Mouse (Mus musculus) hindbrain, embryonic 14.5 days (tissue): ENCODE data around the gene Srl. TPM values are rescaled to one million over a fixed set of nuclear protein-coding genes. Genes with fewer than 3 reads are reported as not detected.

Experiments used
- ATAC-seq: fragments of 200-750 bp; cut with Nextera tagmentation; 2 replicates; pipeline ENCODE4 v1.8.0; 2017; ENCODE audit warnings: moderate number of reproducible peaks, mild to moderate bottlenecking, moderate TSS enrichment, moderate library complexity; ENCODE audit not compliant: low FRiP score
- DNase-seq: peaks from one replicate; pipeline ENCODE4 v3.0.0-alpha.2; 2015; ENCODE audit warnings: low spot score
- H3K27ac ChIP-seq: fragments of 300-500 bp; sonication (generic); 2 replicates; pipeline ENCODE4 v1.5.1; 2014; ENCODE audit warnings: mild to moderate bottlenecking, moderate library complexity
- H3K27me3 ChIP-seq: fragments of 300-500 bp; sonication (generic); 2 replicates; pipeline ENCODE4 v1.6.1; 2014; ENCODE audit warnings: mild to moderate bottlenecking, low read length, mixed read lengths; ENCODE audit not compliant: control insufficient read depth, insufficient read depth
- H3K36me3 ChIP-seq: fragments of 300-500 bp; sonication (generic); replicated peaks from 2 replicates; pipeline ENCODE4 v1.6.1; 2014; ENCODE audit not compliant: control insufficient read depth, insufficient read depth
- H3K4me1 ChIP-seq: fragments of 300-500 bp; sonication (generic); replicated peaks from 2 replicates; pipeline ENCODE4 v1.6.1; 2014; ENCODE audit warnings: antibody characterized with exemption, low read length, mixed read lengths; ENCODE audit not compliant: control insufficient read depth, insufficient read depth
- H3K4me2 ChIP-seq: fragments of 300-500 bp; sonication (generic); replicated peaks from 2 replicates; pipeline ENCODE4 v1.6.1; 2014; ENCODE audit warnings: mild to moderate bottlenecking, moderate library complexity
- H3K4me3 ChIP-seq: fragments of 300-500 bp; sonication (generic); replicated peaks from 2 replicates; pipeline ENCODE4 v1.5.1; 2014; ENCODE audit warnings: mild to moderate bottlenecking, low read length
- H3K9ac ChIP-seq: fragments of 300-500 bp; sonication (generic); 2 replicates; pipeline ENCODE4 v1.6.1; 2014
- H3K9me3 ChIP-seq: fragments of 300-500 bp; sonication (generic); 2 replicates; pipeline ENCODE4 v1.6.1; 2016; ENCODE audit warnings: low read length; ENCODE audit not compliant: control insufficient read depth
- WGBS: fragments of 180-500 bp; shearing (Covaris S2); extraction: QIAGEN DNeasy Blood & Tissue Kit; methylation state at CpG from one replicate; pipeline ENCODE4 v1.1.7; 2014; 5-methylcytosine and 5-hydroxymethylcytosine counted together
- polyA plus RNA-seq: library from polyadenylated mRNA; unstranded; fragments of >200 nt; fragmentation: Nextera tagmentation; extraction: Ambion mirVana; gene quantifications from 2 replicates; pipeline ENCODE4 v1.2.1, GENCODE M21; 2014

Srl gene
- polyA plus RNA-seq, 1 experiment from 2014 or later, result 28.0 TPM

DNA sequence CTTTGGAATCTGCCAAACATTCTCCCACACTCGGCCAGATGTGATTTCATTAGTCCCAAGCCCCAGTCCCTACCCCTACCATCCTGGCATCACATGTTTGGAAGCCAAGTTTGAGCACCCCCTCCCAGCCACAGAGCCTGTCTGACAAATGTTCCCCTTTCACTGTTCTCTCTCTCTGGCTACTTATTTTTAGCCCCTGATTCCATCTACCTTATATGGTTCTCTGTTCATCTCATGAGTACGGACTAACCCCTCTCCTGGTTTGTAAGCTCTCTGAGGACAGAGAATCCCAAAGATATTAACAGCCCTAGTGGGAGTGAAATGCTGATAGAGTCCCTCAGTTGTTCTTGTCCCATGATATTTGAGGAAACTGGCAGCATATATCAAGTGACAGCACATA is 30.2 kb downstream of the Srl start:
- 90% methylated on average over 2 of the region's 2 CpGs for WGBS
- H3K27ac ChIP-seq, result no peak overlapping the region
- no peaks in the 10 kb centered on the region for H3K36me3 ChIP-seq
- no peaks in the 10 kb centered on the region for H3K27me3 ChIP-seq
- DNase-seq (no peak), ATAC-seq (no peak)
- H3K4me3 ChIP-seq, result no peak overlapping the region
- no peak overlapping the region for H3K4me2 ChIP-seq
- H3K4me1 ChIP-seq, result no peaks in the 10 kb centered on the region
- H3K9me3 ChIP-seq, result no peaks in the 10 kb centered on the region
- H3K9ac ChIP-seq, result no peak overlapping the region

DNA sequence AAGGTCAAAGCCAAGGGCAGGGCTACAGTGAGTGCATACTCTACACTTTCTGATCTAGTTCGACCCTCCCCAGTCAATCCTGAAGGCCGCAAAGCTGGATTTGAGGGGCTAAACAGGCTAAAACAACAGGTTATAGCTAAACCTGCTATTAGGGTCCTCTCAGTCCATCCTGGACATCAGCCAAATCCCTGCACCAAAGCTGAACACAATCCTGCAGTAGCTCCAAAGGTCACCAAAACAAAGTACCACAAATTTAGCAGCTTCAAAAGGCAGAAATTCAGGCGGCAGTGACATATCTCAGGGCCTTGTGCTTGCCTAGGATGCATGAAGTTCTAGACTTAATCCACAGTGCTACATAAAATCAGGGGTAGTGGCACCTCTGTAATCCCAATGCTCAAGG is 35.4 kb downstream of the Srl start:
- Histone ChIP-seq H3K4me1 (no peaks in the 10 kb centered on the region), H3K4me3 (no peak overlapping the region), H3K27me3 (no peaks in the 10 kb centered on the region), H3K36me3 (no peaks in the 10 kb centered on the region), H3K27ac (no peak overlapping the region), H3K4me2 (no peak overlapping the region), H3K9me3 (no peaks in the 10 kb centered on the region), H3K9ac (no peak overlapping the region)
- ATAC-seq (no peak), DNase-seq (no peak)
- 84% methylated on average over 3 of the region's 3 CpGs for WGBS

DNA sequence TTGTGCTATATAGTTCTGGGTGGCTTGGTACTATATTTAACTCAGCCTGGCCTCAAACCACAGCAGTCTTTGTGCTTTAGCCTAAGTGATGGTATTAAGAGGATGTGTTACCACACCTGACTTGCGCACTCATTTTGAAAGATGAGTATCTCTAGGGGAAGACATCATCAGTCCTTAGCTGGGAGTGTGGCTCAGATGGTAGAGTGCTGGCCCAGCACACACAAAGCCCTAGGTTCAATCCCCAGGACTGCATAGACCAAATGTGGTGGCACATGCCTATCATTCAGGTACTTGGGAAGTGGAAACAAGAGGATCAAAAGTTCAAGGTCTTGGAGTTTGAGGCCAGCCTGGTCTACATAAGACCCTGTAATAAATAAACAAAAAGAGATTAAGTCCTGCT is 38.1 kb downstream of the Srl start:
- Histone ChIP-seq H3K36me3 (no peaks in the 10 kb centered on the region), H3K4me1 (no peaks in the 10 kb centered on the region), H3K27me3 (no peaks in the 10 kb centered on the region), H3K9me3 (no peaks in the 10 kb centered on the region), H3K9ac (no peak overlapping the region), H3K4me3 (no peak overlapping the region), H3K4me2 (no peak overlapping the region), H3K27ac (no peak overlapping the region)
- WGBS, result 100% methylated on average over 1 of the region's 1 CpGs
- no peak for DNase-seq
- no peak for ATAC-seq

DNA sequence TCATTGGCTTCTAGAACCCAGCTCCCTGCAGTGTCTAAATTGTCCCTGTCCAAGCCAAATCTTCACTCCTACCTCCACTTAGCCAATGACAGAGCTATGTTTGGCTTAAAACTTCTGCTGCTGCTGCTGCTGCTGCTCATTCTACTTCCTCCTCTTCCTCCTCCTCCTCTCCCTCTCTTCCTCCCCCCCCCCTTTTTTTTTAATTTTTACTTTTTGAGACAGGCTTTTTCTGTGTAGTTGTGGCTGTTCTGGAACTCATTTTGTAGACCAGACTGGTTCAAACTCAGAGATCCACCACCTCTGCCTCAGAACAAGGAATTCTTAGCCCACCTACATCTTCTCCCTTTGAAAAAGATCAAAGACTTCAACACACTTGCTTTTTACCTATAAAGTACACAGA is 39.0 kb downstream of the Srl start:
- H3K36me3 ChIP-seq, result no peaks in the 10 kb centered on the region
- no peaks in the 10 kb centered on the region for H3K9me3 ChIP-seq
- H3K4me1 ChIP-seq, result no peaks in the 10 kb centered on the region
- H3K4me2 ChIP-seq, result no peak overlapping the region
- no peak overlapping the region for H3K4me3 ChIP-seq
- H3K27me3 ChIP-seq, result no peaks in the 10 kb centered on the region
- H3K27ac ChIP-seq, result no peak overlapping the region
- DNase-seq (no peak), ATAC-seq (no peak)
- H3K9ac ChIP-seq, result no peak overlapping the region

DNA sequence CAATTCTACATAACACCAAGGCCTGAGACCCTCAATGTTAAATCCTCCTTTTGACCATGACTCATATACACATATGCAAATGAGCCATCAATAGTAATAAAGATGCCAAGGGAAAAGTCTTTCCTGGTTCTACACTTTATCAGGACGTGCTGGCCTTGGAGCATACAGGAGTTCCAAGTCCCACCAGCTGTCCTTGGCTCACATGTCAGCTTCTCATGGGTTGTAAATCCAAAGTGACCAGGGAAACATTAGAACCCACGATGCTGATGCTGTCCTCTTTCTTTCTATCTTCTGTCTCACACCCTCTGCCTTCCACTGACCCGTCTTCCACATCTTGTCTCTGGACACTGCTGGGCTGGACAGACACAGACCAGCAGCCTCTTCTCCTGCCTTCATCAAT is 39.9 kb downstream of the Srl start:
- no peaks in the 10 kb centered on the region for H3K36me3 ChIP-seq
- H3K9ac ChIP-seq, result no peak overlapping the region
- no peaks in the 10 kb centered on the region for H3K9me3 ChIP-seq
- no peak overlapping the region for H3K27ac ChIP-seq
- H3K4me3 ChIP-seq, result no peak overlapping the region
- H3K27me3 ChIP-seq, result no peaks in the 10 kb centered on the region
- no peaks in the 10 kb centered on the region for H3K4me1 ChIP-seq
- DNase-seq, result no peak
- ATAC-seq, result no peak
- 82% methylated on average over 3 of the region's 3 CpGs for WGBS
- H3K4me2 ChIP-seq, result no peak overlapping the region

DNA sequence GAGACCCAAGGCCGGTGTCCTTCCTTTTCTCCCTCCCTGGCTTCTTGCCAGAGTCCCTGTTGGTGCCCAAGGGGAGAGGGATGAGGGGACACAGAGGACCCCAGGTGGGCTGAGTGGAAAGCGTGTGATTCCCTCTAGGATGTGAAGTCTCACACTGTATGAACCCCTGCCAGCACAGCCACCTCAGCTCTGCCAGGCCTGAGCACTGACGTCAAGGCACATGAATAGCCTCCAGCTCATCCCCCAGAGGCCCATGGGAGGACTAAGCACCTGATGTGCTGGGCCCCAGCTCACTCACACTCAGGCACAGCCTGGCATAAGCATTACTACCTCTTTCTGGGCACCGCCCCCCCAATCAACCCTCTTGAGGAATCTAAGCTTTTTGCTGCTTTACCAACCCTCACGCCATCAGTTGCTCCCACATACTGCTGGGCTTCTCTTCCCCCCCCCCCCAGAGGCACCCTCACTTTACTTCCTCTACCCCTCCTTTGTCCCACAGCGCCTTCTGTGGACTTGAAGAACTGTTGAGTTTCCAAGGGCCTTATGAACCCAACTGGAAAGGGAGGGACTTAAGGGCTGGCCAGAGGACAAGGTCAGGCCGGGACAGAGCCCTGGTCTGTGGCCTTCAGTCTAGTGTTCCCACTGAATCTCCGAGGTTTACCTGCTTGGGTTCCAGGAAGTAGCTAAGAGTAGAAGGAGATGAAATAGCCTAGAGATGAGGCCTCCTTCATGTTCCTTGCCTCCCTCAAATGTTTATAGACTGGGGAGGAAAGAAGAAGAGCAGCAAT is 40.8 kb downstream of the Srl start:
- no peak overlapping the region for H3K9ac ChIP-seq
- no peaks in the 10 kb centered on the region for H3K27me3 ChIP-seq
- H3K4me1 ChIP-seq, result no peaks in the 10 kb centered on the region
- DNase-seq, result no peak
- H3K4me2 ChIP-seq, result no peak overlapping the region
- no peak overlapping the region for H3K4me3 ChIP-seq
- no peak overlapping the region for H3K27ac ChIP-seq
- no peaks in the 10 kb centered on the region for H3K9me3 ChIP-seq
- 84% methylated on average over 8 of the region's 8 CpGs for WGBS
- no peak for ATAC-seq
- no peaks in the 10 kb centered on the region for H3K36me3 ChIP-seq

DNA sequence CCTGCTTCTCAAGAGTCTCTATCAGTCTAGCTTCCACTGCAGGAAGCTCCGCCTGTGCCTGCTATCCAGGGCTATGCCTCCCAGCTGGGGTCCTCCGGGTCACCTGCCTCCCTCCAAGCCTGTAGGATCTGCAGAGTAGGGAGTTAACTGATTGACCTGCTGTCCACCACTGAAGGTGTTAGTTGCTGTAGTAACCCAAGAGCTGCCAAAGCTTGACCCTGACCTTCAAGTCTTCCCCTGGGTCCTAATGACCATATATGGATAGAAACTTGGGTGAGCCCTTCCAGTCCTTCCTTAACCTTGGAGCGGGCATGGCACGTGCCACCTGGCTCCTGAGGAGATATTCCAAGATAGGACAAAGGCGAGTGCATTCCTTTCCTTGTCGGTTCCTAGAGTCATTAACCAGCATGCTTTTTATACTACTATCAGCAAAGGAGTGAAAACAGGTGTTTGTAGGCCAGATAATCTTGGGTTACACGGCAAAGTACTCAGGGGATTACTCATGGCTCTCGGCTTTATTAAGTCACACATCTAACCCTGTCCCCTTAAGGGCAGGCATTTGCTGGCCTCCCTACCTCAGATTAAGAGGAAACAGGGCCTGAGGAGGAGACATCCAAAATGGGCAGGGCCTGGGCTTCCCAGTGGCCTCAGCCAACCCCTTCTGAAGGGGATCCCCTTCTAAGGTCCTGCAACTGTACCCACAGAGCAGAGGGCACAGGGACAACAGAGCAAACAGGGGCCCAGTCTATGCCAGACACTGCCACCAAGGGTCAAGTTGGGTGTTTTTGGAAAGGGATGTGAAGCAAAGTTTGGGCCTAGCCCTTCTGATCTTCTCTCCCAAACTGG is 43.6 kb downstream of the Srl start:
- Histone ChIP-seq H3K36me3 (no peaks in the 10 kb centered on the region), H3K4me1 (no peaks in the 10 kb centered on the region), H3K9me3 (no peaks in the 10 kb centered on the region), H3K4me3 (no peak overlapping the region), H3K27ac (no peak overlapping the region), H3K4me2 (no peak overlapping the region), H3K9ac (no peak overlapping the region), H3K27me3 (no peaks in the 10 kb centered on the region)
- ATAC-seq (no peak), DNase-seq (no peak)
- 81% methylated on average over 8 of the region's 8 CpGs for WGBS

DNA sequence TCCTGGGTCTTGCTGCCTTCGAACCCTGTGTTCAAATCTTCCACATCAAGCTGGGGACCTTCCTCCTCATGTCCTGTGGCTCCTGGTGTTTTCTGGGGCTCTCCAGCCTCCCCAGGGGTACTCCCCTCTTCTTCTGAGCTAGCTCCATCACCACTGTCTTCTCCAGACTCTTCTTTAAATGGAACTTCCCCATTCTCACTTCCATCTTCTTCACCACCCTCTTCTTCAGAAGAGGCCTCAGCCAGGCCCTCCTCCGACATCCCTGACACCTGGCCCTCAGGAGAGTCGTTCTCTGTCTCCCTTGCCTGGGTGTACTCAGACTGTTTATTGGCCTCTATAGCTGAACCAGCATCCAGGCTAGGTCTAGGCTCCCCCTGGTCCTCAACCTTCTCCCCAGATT is 45.1 kb downstream of the Srl start:
- Histone ChIP-seq H3K9me3 (no peaks in the 10 kb centered on the region), H3K36me3 (peaks cover 4% of the 10 kb centered on the region; the same call in 1 of the 2 replicates), H3K27ac (no peak overlapping the region), H3K9ac (no peak overlapping the region), H3K4me1 (no peaks in the 10 kb centered on the region), H3K4me3 (no peak overlapping the region), H3K4me2 (no peak overlapping the region), H3K27me3 (no peaks in the 10 kb centered on the region)
- 96% methylated on average over 3 of the region's 3 CpGs for WGBS
- DNase-seq (no peak), ATAC-seq (no peak)

DNA sequence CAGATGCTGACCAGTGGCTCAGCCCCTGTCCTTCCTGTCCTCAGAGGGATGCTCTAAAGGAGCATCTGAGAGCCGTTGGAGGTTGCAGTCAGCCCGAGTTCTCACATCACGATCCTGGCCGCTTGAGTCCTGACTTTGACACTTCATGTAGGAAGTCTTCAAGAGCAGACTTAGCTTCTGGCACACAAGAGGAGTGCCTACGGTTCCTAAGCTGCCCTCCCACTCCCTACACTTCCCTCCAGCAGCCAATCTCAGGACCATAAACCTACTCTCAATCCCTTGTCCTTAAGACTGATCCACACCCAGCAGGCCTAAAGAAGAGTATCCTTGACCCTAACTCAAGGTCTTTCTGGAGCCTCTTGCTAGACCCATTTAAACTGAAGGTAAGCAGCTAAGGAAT is 45.8 kb downstream of the Srl start:
- ATAC-seq (no peak), DNase-seq (no peak)
- no peak overlapping the region for H3K9ac ChIP-seq
- H3K4me3 ChIP-seq, result no peak overlapping the region
- H3K27me3 ChIP-seq, result no peaks in the 10 kb centered on the region
- peaks cover 4% of the 10 kb centered on the region; the same call in 1 of the 2 replicates for H3K36me3 ChIP-seq
- H3K4me2 ChIP-seq, result no peak overlapping the region
- no peak overlapping the region for H3K27ac ChIP-seq
- WGBS, result 95% methylated on average over 5 of the region's 5 CpGs
- H3K9me3 ChIP-seq, result no peaks in the 10 kb centered on the region
- H3K4me1 ChIP-seq, result no peaks in the 10 kb centered on the region
